Mouse (Mus musculus) liver, embryonic 16.5 days (tissue): ENCODE results near the gene Matn4. TPM values are rescaled to one million over a fixed set of nuclear protein-coding genes. Genes with fewer than 3 reads are reported as not detected.

ENCODE experiments used
- ATAC-seq: fragments of 200-750 bp; cut with Nextera tagmentation; 2 replicates; pipeline ENCODE4 v1.8.0; 2017; ENCODE audit warnings: low read depth, mild to moderate bottlenecking, moderate number of reproducible peaks, moderate library complexity
- H3K27ac ChIP-seq: fragments of 300-500 bp; sonication (generic); 2 replicates; pipeline ENCODE4 v1.5.1; 2014; ENCODE audit warnings: mild to moderate bottlenecking, low read length
- H3K27me3 ChIP-seq: fragments of 300-500 bp; sonication (generic); 2 replicates; pipeline ENCODE4 v1.6.1; 2014; ENCODE audit warnings: low read depth, low read length, mixed read lengths; ENCODE audit not compliant: control insufficient read depth, insufficient read depth
- H3K36me3 ChIP-seq: fragments of 300-500 bp; sonication (generic); 2 replicates; pipeline ENCODE4 v1.6.1; 2014; ENCODE audit warnings: mild to moderate bottlenecking; ENCODE audit not compliant: control insufficient read depth, insufficient read depth
- H3K4me1 ChIP-seq: fragments of 300-500 bp; sonication (generic); 2 replicates; pipeline ENCODE4 v1.6.1; 2014; ENCODE audit warnings: low read depth, low read length, mixed read lengths; ENCODE audit not compliant: control insufficient read depth
- H3K4me2 ChIP-seq: fragments of 300-500 bp; sonication (generic); 2 replicates; pipeline ENCODE4 v1.6.1; 2014; ENCODE audit warnings: low read depth, low read length, mixed read lengths
- H3K4me3 ChIP-seq: fragments of 300-500 bp; sonication (generic); 2 replicates; pipeline ENCODE4 v1.5.1; 2014; ENCODE audit warnings: low read depth, mild to moderate bottlenecking, low read length
- H3K9ac ChIP-seq: fragments of 300-500 bp; sonication (generic); 2 replicates; pipeline ENCODE4 v1.6.1; 2014; ENCODE audit warnings: low read depth, low read length
- H3K9me3 ChIP-seq: fragments of 300-500 bp; sonication (generic); replicated peaks from 2 replicates; pipeline ENCODE4 v1.6.1; 2016; ENCODE audit warnings: low read length; ENCODE audit not compliant: control insufficient read depth
- WGBS: fragments of 180-500 bp; shearing (Covaris S2); extraction: QIAGEN DNeasy Blood & Tissue Kit; methylation state at CpG from one replicate; pipeline ENCODE4 v1.1.7; 2014; ENCODE audit not compliant: insufficient replicate concordance; 5-methylcytosine and 5-hydroxymethylcytosine counted together
- polyA plus RNA-seq: library from polyadenylated mRNA; unstranded; fragments of >200 nt; fragmentation: Nextera tagmentation; extraction: Ambion mirVana; gene quantifications from 2 replicates; pipeline ENCODE4 v1.2.1, GENCODE M21; 2015

Gene Matn4
- polyA plus RNA-seq, 1 experiment from 2014 or later: 0.12 TPM

DNA sequence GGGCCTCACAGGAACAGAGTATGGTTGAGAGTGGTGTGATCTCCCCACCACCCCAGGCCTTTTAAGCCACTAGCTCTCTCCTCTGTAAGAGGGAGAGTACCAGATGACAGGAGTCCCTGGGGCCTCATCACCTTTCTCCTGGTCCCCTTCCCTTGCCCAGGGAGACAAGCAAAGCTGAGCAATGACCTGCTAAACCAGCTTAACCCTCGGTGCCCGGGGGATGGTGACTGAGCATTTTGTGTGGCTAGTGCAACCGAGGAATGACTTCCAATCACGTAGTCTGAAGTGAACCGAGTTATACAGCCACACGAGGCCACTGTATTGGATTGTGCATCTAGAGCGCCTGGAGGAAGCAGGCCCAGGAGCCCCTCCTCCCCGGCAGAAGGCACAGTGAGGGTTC, 19.4 kb upstream of the Matn4 start:
- Histone ChIP-seq H3K9me3 (no peaks in the 10 kb centered on the region), H3K27ac (no peak overlapping the region), H3K27me3 (no peaks in the 10 kb centered on the region)

GRCm38 (mm10) chr2:164423464-164423863, 18.5 kb upstream of the Matn4 start:
- no peak overlapping the region for H3K4me3 ChIP-seq
- 66% methylated on average over 11 of the region's 11 CpGs for WGBS
- no peak overlapping the region for H3K9ac ChIP-seq
- H3K4me1 ChIP-seq: no peaks in the 10 kb centered on the region
- H3K27me3 ChIP-seq: no peaks in the 10 kb centered on the region
- no peak for ATAC-seq
- no peaks in the 10 kb centered on the region for H3K9me3 ChIP-seq
- H3K36me3 ChIP-seq: peaks cover 8% of the 10 kb centered on the region
- no peak overlapping the region for H3K4me2 ChIP-seq
- peak overlapping the region; percentile 30; the same call in 1 of the 2 replicates for H3K27ac ChIP-seq

More for the DNA sequence above, 19.4 kb upstream of the Matn4 start:
- H3K4me3 ChIP-seq: no peak overlapping the region
- ATAC-seq: no peak
- H3K4me2 ChIP-seq: no peak overlapping the region
- WGBS: 70% methylated on average over 8 of the region's 8 CpGs
- no peaks in the 10 kb centered on the region for H3K4me1 ChIP-seq
- no peak overlapping the region for H3K9ac ChIP-seq
- peaks cover 8% of the 10 kb centered on the region for H3K36me3 ChIP-seq

DNA sequence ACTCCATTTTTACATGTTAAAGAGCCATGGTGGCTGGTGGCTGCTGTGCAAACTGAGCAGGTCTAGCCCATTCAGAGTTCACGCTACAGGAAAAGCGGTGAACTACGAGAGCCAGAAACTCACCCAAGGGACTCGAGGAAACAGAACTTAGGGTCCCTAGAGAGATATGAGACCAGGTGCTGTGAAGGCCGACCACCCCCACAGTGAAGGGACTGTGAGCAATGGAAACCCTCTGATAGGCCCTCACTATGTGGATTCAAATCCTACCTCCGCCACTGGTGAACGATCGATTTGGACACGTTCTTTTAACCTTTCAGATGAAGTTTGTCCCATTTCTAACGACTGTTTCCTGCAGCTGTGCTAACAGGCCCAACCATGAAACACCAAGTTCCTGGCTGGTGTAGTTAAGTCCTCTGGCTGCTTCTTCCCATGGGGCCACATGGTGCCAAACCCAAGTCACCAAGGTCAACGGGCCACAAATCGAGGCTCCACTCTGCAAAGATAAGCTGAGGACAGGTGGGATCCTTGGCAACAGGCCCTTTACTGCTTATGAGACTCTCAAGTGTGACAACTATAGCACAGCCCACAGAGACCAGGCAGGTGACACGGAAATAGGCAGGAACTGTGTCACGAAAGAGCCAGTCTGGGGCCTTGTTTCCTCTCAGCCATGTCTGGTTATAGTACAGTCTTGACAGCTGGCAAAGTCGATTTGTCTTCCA, 17.9 kb upstream of the Matn4 start:
- Histone ChIP-seq H3K9me3 (no peaks in the 10 kb centered on the region), H3K9ac (no peak overlapping the region), H3K36me3 (peaks cover 8% of the 10 kb centered on the region), H3K27me3 (no peaks in the 10 kb centered on the region), H3K27ac (0 out of 2 replicates have a peak overlapping the region, but pooled peaks have one; percentile 1), H3K4me1 (no peaks in the 10 kb centered on the region; the same call in 1 of the 2 replicates), H3K4me3 (no peak overlapping the region), H3K4me2 (no peak overlapping the region)
- ATAC-seq: peak; percentile 28; the same call in 1 of the 2 replicates
- 64% methylated on average over 15 of the region's 15 CpGs for WGBS

GRCm38 (mm10) chr2:164421979-164422378, 17.0 kb upstream of the Matn4 start:
- Histone ChIP-seq H3K27ac (0 out of 2 replicates have a peak overlapping the region, but pooled peaks have one; percentile 22), H3K9me3 (no peaks in the 10 kb centered on the region), H3K9ac (no peak overlapping the region), H3K27me3 (no peaks in the 10 kb centered on the region), H3K4me2 (no peak overlapping the region), H3K36me3 (peaks cover 8% of the 10 kb centered on the region), H3K4me1 (no peaks in the 10 kb centered on the region; the same call in 1 of the 2 replicates), H3K4me3 (no peak overlapping the region)
- WGBS: 70% methylated on average over 8 of the region's 8 CpGs
- no peak for ATAC-seq

DNA sequence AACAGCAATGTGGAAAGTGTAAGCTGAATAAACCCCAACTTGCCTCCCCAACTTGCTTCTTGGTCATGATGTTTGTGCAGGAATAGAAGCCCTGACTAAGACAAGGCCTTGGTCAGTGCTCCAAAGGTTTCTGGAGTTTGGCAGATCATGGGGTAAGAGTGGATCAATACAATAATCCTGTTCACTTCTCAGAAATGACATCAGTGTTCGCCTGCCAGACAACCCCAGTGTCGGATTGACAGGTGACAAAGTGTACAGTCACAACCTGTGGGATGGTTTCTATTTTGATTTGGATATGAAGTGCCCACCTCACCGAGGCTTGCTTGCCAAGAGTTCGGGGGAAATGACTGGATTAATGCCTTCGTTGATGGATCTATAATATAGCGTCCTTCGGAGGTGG, 16.3 kb upstream of the Matn4 start:
- H3K36me3 ChIP-seq: peaks cover 8% of the 10 kb centered on the region
- no peaks in the 10 kb centered on the region for H3K9me3 ChIP-seq
- ATAC-seq: no peak
- no peaks in the 10 kb centered on the region for H3K27me3 ChIP-seq
- H3K4me2 ChIP-seq: no peak overlapping the region
- 57% methylated on average over 7 of the region's 7 CpGs for WGBS
- no peak overlapping the region for H3K27ac ChIP-seq
- no peak overlapping the region for H3K9ac ChIP-seq
- H3K4me3 ChIP-seq: no peak overlapping the region
- no peaks in the 10 kb centered on the region; the same call in 1 of the 2 replicates for H3K4me1 ChIP-seq

- Histone ChIP-seq H3K9me3 (no peaks in the 10 kb centered on the region), H3K27ac (no peak overlapping the region), H3K4me1 (no peaks in the 10 kb centered on the region; the same call in 1 of the 2 replicates), H3K4me3 (no peak overlapping the region), H3K27me3 (no peaks in the 10 kb centered on the region), H3K4me2 (no peak overlapping the region), H3K9ac (no peak overlapping the region), H3K36me3 (peaks cover 3% of the 10 kb centered on the region)
- 5% methylated on average over 3 of the region's 3 CpGs for WGBS
- no peak for ATAC-seq
Observed at GRCm38 (mm10) chr2:164419489-164419888, 14.5 kb upstream of the Matn4 start.

DNA sequence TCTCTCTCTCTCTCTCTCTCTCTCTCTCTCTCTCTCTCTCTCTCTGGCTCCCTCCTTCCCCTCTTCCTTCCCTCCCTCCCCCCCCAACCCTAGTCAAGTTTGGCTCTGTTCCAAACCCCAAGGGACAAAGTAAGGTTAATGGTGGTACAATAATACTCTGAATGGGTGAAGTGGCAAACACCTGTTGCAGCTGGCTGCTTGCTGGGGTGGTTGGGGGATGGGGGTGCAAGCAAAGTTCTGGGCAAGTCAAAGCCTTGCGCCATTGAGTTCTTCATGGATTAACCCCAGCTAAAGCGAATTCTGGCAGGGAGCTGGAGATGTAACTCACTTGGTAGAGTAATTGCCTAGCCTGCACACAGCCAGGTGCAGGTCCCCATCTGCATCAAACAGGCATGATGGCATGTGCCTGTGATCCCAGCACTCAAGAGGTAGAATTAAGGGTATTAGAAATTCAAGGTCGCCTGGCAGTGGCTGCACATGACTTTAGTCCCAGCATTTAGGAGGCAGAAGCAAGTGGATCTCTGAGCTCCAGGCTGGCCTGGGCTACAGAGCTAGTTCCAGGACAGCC, 13.4 kb upstream of the Matn4 start:
- H3K36me3 ChIP-seq: no peaks in the 10 kb centered on the region
- no peaks in the 10 kb centered on the region; the same call in 1 of the 2 replicates for H3K27me3 ChIP-seq
- no peaks in the 10 kb centered on the region; the same call in 1 of the 2 replicates for H3K4me1 ChIP-seq
- ATAC-seq: no peak
- no peak overlapping the region for H3K4me2 ChIP-seq
- H3K9ac ChIP-seq: no peak overlapping the region
- H3K27ac ChIP-seq: no peak overlapping the region
- WGBS: 34% methylated on average over 3 of the region's 3 CpGs
- no peak overlapping the region for H3K4me3 ChIP-seq
- no peaks in the 10 kb centered on the region for H3K9me3 ChIP-seq

- H3K4me3 ChIP-seq: no peak overlapping the region
- H3K9ac ChIP-seq: no peak overlapping the region
- WGBS: 1% methylated on average over 2 of the region's 2 CpGs
- H3K27me3 ChIP-seq: no peaks in the 10 kb centered on the region; the same call in 1 of the 2 replicates
- H3K36me3 ChIP-seq: no peaks in the 10 kb centered on the region
- no peaks in the 10 kb centered on the region for H3K9me3 ChIP-seq
- H3K4me2 ChIP-seq: no peak overlapping the region
- no peaks in the 10 kb centered on the region; the same call in 1 of the 2 replicates for H3K4me1 ChIP-seq
- H3K27ac ChIP-seq: no peak overlapping the region
- no peak for ATAC-seq
Observed at GRCm38 (mm10) chr2:164417198-164417597, 12.2 kb upstream of the Matn4 start.

- 47% methylated on average over 10 of the region's 10 CpGs for WGBS
- Histone ChIP-seq H3K9me3 (no peaks in the 10 kb centered on the region), H3K27ac (no peak overlapping the region), H3K4me2 (no peak overlapping the region), H3K36me3 (no peaks in the 10 kb centered on the region), H3K27me3 (peaks cover 5% of the 10 kb centered on the region), H3K4me3 (no peak overlapping the region), H3K9ac (no peak overlapping the region), H3K4me1 (no peaks in the 10 kb centered on the region; the same call in 1 of the 2 replicates)
- no peak for ATAC-seq
Observed at GRCm38 (mm10) chr2:164414581-164414980, 9.6 kb upstream of the Matn4 start.
